Mouse (Mus musculus): ENCODE measurements around the gene Ipo9. TPM values are rescaled to one million over a fixed set of nuclear protein-coding genes. Genes with fewer than 3 reads are reported as not detected.
A peak's percentile ranks its signal among the peaks of the same experiment; 100 is the strongest.

The Ipo9 gene
- polyA plus RNA-seq, 1 experiment from 2014 or later: 25.6 TPM

DNA sequence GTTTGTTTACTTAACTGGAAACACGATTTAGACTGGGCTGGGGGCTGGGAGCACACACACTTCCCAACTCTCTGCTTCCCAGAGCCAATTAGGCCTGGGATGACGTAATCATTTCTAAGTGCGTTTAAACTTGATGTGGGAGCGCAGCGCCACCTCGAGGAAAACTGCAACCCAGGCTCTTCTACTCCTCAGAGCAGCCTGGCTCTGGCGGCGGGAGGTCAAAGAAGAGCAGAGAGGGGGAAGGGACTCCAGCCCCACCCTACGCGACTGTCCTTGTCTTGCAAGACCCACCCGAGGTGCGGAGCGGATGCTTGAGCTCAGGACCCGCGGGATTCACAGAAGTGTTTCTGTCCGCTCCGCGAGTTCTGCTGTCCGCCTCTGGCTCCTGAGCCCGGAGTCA, 62.1 kb downstream of the Ipo9 start:
- ATAC-seq (ENCODE audit: insufficient read depth): no peak
- peak overlapping the region; percentile 38 for H3K4me3 ChIP-seq (replicated peaks)
- H3K9me3 ChIP-seq (replicated peaks): no peaks in the 10 kb centered on the region
- H3K36me3 ChIP-seq (replicated peaks): no peaks in the 10 kb centered on the region
- H3K27me3 ChIP-seq: peaks cover 42% of the 10 kb centered on the region
- H3K4me1 ChIP-seq (replicated peaks): peaks cover 12% of the 10 kb centered on the region
- H3K27ac ChIP-seq (replicated peaks): no peak overlapping the region
- no peak overlapping the region for H3K9ac ChIP-seq
- 3% methylated on average over 20 of the region's 20 CpGs for WGBS (ENCODE audit: insufficient replicate concordance)
- peak overlapping the region; percentile 64 for H3K4me2 ChIP-seq

GRCm38 (mm10) chr1:135367595-135367994, 62.7 kb downstream of the Ipo9 start:
- no peaks in the 10 kb centered on the region for H3K36me3 ChIP-seq (replicated peaks)
- H3K4me3 ChIP-seq (replicated peaks): no peak overlapping the region
- peaks cover 37% of the 10 kb centered on the region for H3K27me3 ChIP-seq
- H3K27ac ChIP-seq (replicated peaks): no peak overlapping the region
- H3K4me2 ChIP-seq: no peak overlapping the region
- H3K9ac ChIP-seq: no peak overlapping the region
- H3K4me1 ChIP-seq (replicated peaks): peaks cover 12% of the 10 kb centered on the region
- ATAC-seq (ENCODE audit: insufficient read depth): no peak
- no peaks in the 10 kb centered on the region for H3K9me3 ChIP-seq (replicated peaks)
- WGBS (ENCODE audit: insufficient replicate concordance): 50% methylated on average over 8 of the region's 8 CpGs

GRCm38 (mm10) chr1:135367005-135367404, 63.3 kb downstream of the Ipo9 start:
- Histone ChIP-seq H3K27ac (replicated peaks) (no peak overlapping the region), H3K9ac (no peak overlapping the region), H3K36me3 (replicated peaks) (no peaks in the 10 kb centered on the region), H3K4me2 (no peak overlapping the region), H3K4me1 (replicated peaks) (peaks cover 12% of the 10 kb centered on the region), H3K9me3 (replicated peaks) (no peaks in the 10 kb centered on the region), H3K4me3 (replicated peaks) (no peak overlapping the region), H3K27me3 (peaks cover 31% of the 10 kb centered on the region)
- 60% methylated on average over 7 of the region's 7 CpGs for WGBS (ENCODE audit: insufficient replicate concordance)
- ATAC-seq (ENCODE audit: insufficient read depth): no peak

GRCm38 (mm10) chr1:135366380-135366779, 63.9 kb downstream of the Ipo9 start:
- peaks cover 29% of the 10 kb centered on the region for H3K27me3 ChIP-seq
- H3K4me1 ChIP-seq (replicated peaks): peaks cover 12% of the 10 kb centered on the region
- H3K4me2 ChIP-seq: no peak overlapping the region
- no peak overlapping the region for H3K4me3 ChIP-seq (replicated peaks)
- H3K27ac ChIP-seq (replicated peaks): no peak overlapping the region
- no peaks in the 10 kb centered on the region for H3K9me3 ChIP-seq (replicated peaks)
- ATAC-seq (ENCODE audit: insufficient read depth): no peak
- no peaks in the 10 kb centered on the region for H3K36me3 ChIP-seq (replicated peaks)
- H3K9ac ChIP-seq: no peak overlapping the region

- H3K4me3 ChIP-seq (replicated peaks): no peak overlapping the region
- H3K4me2 ChIP-seq: no peak overlapping the region
- H3K9ac ChIP-seq: no peak overlapping the region
- ATAC-seq (ENCODE audit: insufficient read depth): no peak
- 64% methylated on average over 8 of the region's 8 CpGs for WGBS (ENCODE audit: insufficient replicate concordance)
- no peak overlapping the region for H3K27ac ChIP-seq (replicated peaks)
- H3K27me3 ChIP-seq: peaks cover 7% of the 10 kb centered on the region
- no peaks in the 10 kb centered on the region for H3K36me3 ChIP-seq (replicated peaks)
- H3K9me3 ChIP-seq (replicated peaks): no peaks in the 10 kb centered on the region
- peaks cover 5% of the 10 kb centered on the region; the same call in 1 of the 2 replicates for H3K4me1 ChIP-seq (replicated peaks)
These were observed 66.9 kb downstream of the Ipo9 start for GRCm38 (mm10) chr1:135363446-135363845.

GRCm38 (mm10) chr1:135362115-135362514, 68.2 kb downstream of the Ipo9 start:
- no peak overlapping the region for H3K27ac ChIP-seq (replicated peaks)
- H3K4me1 ChIP-seq (replicated peaks): no peaks in the 10 kb centered on the region
- H3K9me3 ChIP-seq (replicated peaks): no peaks in the 10 kb centered on the region
- H3K36me3 ChIP-seq (replicated peaks): no peaks in the 10 kb centered on the region
- no peak overlapping the region for H3K4me2 ChIP-seq
- no peak overlapping the region for H3K4me3 ChIP-seq (replicated peaks)
- 0 out of 2 replicates have a peak, but pooled peaks cover 3% of the 10 kb centered on the region for H3K27me3 ChIP-seq
- H3K9ac ChIP-seq: no peak overlapping the region
- ATAC-seq (ENCODE audit: insufficient read depth): no peak

DNA sequence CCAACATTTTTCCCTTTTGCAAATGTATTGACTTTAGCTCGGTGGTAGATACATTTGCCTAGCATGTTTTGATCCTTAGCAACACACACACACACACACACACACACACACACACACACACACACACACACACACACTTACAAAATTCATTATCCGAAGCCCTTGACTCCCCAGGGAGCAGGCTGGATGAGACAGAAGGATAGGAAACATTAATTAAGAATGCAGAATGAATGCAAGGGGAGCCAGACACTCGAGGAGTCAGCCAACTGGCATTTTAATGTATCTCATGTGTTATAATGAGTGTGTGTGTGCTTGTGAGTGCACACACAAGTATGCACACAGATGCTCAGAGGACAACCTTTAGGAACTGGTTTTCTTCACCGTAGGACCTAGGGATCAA, 68.8 kb downstream of the Ipo9 start:
- 54% methylated on average over 4 of the region's 4 CpGs for WGBS (ENCODE audit: insufficient replicate concordance)
- Histone ChIP-seq H3K4me1 (replicated peaks) (no peaks in the 10 kb centered on the region), H3K9me3 (replicated peaks) (no peaks in the 10 kb centered on the region), H3K9ac (no peak overlapping the region), H3K4me2 (no peak overlapping the region), H3K27me3 (0 out of 2 replicates have a peak, but pooled peaks cover 3% of the 10 kb centered on the region), H3K27ac (replicated peaks) (no peak overlapping the region), H3K4me3 (replicated peaks) (no peak overlapping the region), H3K36me3 (replicated peaks) (no peaks in the 10 kb centered on the region)
- no peak for ATAC-seq (ENCODE audit: insufficient read depth)

GRCm38 (mm10) chr1:135359071-135359470, 71.2 kb downstream of the Ipo9 start:
- no peak for ATAC-seq (ENCODE audit: insufficient read depth)
- WGBS (ENCODE audit: insufficient replicate concordance): 30% methylated on average over 2 of the region's 2 CpGs
- H3K4me1 ChIP-seq (replicated peaks): no peaks in the 10 kb centered on the region

GRCm38 (mm10) chr1:135351953-135352352, 78.3 kb downstream of the Ipo9 start:
- Histone ChIP-seq H3K4me2 (no peak overlapping the region), H3K4me3 (replicated peaks) (no peak overlapping the region), H3K27ac (replicated peaks) (no peak overlapping the region), H3K9ac (no peak overlapping the region), H3K4me1 (replicated peaks) (no peaks in the 10 kb centered on the region), H3K36me3 (replicated peaks) (no peaks in the 10 kb centered on the region), H3K27me3 (no peaks in the 10 kb centered on the region), H3K9me3 (replicated peaks) (no peaks in the 10 kb centered on the region)
- WGBS (ENCODE audit: insufficient replicate concordance): 54% methylated on average over 3 of the region's 3 CpGs
- no peak for ATAC-seq (ENCODE audit: insufficient read depth)

More at GRCm38 (mm10) chr1:135359071-135359470, 71.2 kb downstream of the Ipo9 start:
- no peaks in the 10 kb centered on the region for H3K27me3 ChIP-seq
- no peak overlapping the region for H3K9ac ChIP-seq
- no peak overlapping the region for H3K4me2 ChIP-seq
- no peaks in the 10 kb centered on the region for H3K36me3 ChIP-seq (replicated peaks)
- H3K4me3 ChIP-seq (replicated peaks): no peak overlapping the region
- H3K27ac ChIP-seq (replicated peaks): no peak overlapping the region
- no peaks in the 10 kb centered on the region for H3K9me3 ChIP-seq (replicated peaks)

DNA sequence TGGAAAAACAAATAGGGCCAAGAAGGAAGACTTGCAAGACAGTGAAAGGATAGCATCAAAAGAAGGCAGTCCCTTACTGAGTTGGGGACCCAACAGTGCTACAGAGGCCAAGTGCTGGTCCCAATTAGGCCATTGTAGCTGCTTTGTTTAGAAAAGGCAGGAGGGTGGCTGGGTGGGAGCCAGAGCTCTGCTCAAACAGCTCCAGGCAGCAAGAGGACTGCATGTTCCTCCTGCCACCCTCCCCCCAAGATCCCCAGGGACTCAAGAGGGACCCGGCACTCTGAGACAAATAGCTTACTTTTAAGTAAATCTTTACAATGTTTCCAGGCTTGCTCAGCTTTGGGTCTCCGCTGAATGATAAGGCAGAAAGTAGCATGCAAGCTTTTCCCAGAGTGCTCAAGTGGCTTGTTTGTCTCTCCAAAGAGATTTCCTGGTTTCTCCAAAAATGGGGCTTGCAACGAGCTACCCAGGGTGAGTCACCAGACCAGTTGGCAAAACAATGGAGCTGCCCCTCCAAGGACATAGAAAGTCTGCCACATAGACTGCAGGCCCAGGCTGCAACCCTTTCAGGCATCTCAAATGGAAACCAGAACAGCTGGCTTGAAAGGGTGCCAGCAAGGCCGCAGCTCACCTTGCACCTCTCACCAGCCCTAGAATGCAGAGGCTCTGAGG, 82.7 kb downstream of the Ipo9 start:
- no peaks in the 10 kb centered on the region for H3K36me3 ChIP-seq (replicated peaks)
- no peaks in the 10 kb centered on the region for H3K27me3 ChIP-seq
- no peak overlapping the region for H3K27ac ChIP-seq (replicated peaks)
- H3K4me3 ChIP-seq (replicated peaks): no peak overlapping the region
- ATAC-seq (ENCODE audit: insufficient read depth): no peak
- no peak overlapping the region for H3K9ac ChIP-seq
- no peaks in the 10 kb centered on the region for H3K4me1 ChIP-seq (replicated peaks)
- WGBS (ENCODE audit: insufficient replicate concordance): 47% methylated on average over 4 of the region's 4 CpGs
- H3K4me2 ChIP-seq: no peak overlapping the region
- H3K9me3 ChIP-seq (replicated peaks): no peaks in the 10 kb centered on the region

DNA sequence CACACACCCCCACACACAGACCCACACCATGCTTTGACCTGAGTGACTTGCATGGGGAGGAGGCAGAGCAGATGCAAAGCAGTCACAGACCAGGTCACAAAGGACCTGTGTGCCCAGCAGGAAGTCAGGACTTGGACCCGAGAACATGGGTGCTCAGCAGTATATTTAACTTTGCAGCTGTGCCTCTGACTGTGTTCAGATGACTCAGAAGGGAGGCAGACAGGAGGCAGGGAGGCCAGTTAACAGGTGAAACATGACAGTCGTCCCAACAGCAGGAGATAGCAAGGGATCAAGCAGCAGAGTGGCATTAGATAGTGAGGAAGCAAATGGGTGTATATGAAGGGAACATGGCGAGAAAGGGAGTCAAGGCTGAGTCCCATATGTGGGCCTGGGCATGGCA, 83.4 kb downstream of the Ipo9 start:
- WGBS (ENCODE audit: insufficient replicate concordance): 39% methylated on average over 3 of the region's 3 CpGs
- Histone ChIP-seq H3K36me3 (replicated peaks) (no peaks in the 10 kb centered on the region), H3K4me1 (replicated peaks) (no peaks in the 10 kb centered on the region), H3K4me3 (replicated peaks) (no peak overlapping the region), H3K27me3 (no peaks in the 10 kb centered on the region), H3K27ac (replicated peaks) (no peak overlapping the region), H3K4me2 (no peak overlapping the region), H3K9ac (no peak overlapping the region), H3K9me3 (replicated peaks) (no peaks in the 10 kb centered on the region)
- ATAC-seq (ENCODE audit: insufficient read depth): no peak

DNA sequence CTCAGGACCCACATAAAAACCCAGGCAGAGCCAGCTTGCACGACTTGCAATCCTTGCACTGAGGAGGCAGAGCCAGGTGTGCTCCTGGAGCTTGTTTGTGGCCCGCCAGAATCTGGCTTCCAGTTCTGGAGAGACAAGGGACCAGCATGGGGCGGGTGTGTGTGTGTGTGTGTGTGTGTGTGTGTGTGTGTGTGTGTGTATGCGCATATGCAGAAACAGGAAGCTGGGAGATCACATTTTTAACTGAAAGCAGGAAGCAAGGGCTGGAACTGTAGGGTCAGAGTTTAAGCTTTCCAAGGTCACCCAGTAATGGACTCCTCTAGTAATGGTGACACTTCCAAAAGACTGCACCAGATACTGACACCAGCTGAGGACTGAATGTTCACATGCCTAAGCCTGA, 86.3 kb downstream of the Ipo9 start:
- Histone ChIP-seq H3K4me2 (no peak overlapping the region), H3K36me3 (replicated peaks) (no peaks in the 10 kb centered on the region), H3K4me1 (replicated peaks) (no peaks in the 10 kb centered on the region), H3K27ac (replicated peaks) (no peak overlapping the region), H3K9me3 (replicated peaks) (no peaks in the 10 kb centered on the region), H3K9ac (no peak overlapping the region), H3K27me3 (no peaks in the 10 kb centered on the region), H3K4me3 (replicated peaks) (no peak overlapping the region)
- 27% methylated on average over 4 of the region's 4 CpGs for WGBS (ENCODE audit: insufficient replicate concordance)
- no peak for ATAC-seq (ENCODE audit: insufficient read depth)
